Mouse (Mus musculus): Measurements from ENCODE around the gene Tmcc3.
A peak's percentile ranks its signal among the peaks of the same experiment; 100 is the strongest.
"Not testable (repeated sequence)": the region's sequence is repeated elsewhere in the genome, so short reads cannot be mapped to it uniquely, and the experiment has no call there.

Gene Tmcc3

GRCm38 (mm10) chr10:94520306-94521106 is 208.8 kb downstream of the Tmcc3 start:
- DNase-seq, result no peak

DNA sequence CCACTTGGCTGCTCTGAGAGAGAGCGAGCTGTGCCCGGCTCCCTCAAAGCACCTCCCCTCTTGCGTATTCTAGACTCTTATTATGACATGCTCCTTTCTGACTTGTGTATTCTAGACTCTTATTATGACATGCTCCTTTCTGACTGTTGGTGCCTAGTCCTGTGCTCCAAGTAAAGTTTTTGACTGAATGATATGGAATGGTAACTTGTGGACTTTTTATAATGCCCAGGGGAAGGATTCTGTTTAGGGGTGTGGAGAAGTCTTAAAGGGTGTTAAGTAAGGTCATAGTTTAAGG is 209.3 kb downstream of the Tmcc3 start:
- no peak for DNase-seq

- no peak for DNase-seq
These were observed 210.0 kb downstream of the Tmcc3 start for GRCm38 (mm10) chr10:94521776-94522175.

DNA sequence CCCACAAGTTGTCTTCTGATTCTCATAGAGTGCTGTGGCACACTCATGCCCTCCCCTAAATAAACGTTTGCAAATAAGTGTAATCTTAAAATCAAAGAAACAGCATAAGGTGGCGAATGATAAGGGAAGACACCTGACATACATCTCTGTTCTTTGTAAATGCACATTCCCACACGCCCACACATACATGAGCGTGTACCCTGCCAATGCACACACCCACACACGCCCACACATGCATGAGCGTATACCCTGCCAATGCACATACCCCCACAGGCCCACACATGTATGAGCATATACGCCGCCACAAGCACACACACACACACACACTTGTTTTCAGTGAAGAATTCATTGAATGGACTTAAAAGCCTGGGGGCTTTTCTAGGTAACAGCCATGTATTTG is 211.5 kb downstream of the Tmcc3 start:
- DNase-seq, result no peak

- peak; percentile 45 to 50 for DNase-seq
These were observed 212.0 kb downstream of the Tmcc3 start for GRCm38 (mm10) chr10:94523711-94524156.

DNA sequence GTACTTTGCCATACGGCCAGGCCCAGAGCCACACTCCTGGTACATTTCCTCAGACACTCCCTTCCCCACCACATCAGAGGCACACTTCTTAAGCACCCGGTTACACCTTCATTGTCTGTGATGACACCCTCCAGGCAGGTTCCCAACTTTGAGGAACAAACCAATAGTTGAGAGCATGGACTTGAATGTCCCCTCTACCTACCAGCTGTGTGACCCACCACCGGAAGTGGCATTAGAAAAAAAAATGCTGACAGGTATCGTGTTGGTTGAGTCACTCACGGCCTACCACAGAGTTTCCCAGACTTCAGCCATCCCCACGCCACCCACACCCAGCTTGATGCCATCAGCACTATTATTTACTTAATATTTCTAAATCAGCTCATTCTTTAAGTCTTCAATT is 213.2 kb downstream of the Tmcc3 start:
- DNase-seq, result no peak

DNA sequence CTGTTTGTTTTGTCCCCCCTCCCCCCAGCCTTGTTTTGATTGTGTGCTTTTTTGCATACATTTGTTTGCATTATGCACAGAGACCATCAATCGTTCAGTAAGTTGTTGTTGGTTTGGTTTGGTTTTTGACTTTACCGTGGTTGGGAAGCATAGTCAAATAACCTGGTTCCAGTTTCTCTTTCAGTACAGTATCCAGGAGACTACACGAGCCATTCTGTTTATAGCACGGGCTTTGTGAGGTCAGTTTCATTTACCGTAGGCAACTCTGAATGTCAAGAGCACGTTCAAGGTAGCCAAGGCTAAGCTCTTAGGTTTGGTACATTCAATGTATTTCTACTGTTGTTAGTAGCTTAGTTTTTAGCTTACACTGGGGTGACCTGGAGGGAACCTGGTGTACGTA is 214.0 kb downstream of the Tmcc3 start:
- no peak for DNase-seq

GRCm38 (mm10) chr10:94526834-94527233 is 215.1 kb downstream of the Tmcc3 start:
- DNase-seq, result peak in 1 of 2 experiments; percentile 43

- no peak for DNase-seq
These were observed 215.5 kb downstream of the Tmcc3 start for GRCm38 (mm10) chr10:94527248-94527647.

GRCm38 (mm10) chr10:94530079-94530478 is 218.3 kb downstream of the Tmcc3 start:
- DNase-seq, result no peak

GRCm38 (mm10) chr10:94531482-94531881 is 219.7 kb downstream of the Tmcc3 start:
- no peak for DNase-seq

DNA sequence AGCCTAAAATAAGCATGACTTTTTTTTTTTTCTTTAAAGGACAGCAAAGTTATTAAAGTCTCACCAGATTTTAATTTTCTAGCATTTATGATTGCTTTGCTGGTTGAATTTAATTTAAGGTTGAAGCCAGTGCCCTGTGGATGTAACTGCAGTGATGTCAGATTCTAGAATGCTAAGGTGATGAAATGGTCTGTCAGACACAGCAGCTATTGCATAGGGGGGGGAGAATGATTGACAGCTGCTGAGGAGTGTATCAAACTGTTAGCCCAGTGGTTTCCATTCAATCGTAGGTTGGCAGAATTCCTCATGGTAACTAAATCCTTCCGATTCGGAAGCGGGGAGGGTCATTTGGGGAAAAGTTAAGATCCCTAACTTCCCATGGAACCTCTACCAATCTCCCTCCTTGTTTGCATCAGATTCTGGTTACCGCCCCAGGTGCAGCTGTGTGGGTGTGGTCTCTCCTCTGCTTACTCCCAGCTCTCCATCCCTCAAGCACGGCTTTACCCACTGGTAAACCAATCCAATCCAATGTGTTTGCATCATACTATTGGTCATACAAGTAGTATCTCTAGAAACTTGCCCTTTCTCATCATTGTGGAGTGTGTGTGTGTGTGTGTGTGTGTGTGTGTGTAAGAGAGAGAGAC is 221.5 kb downstream of the Tmcc3 start:
- no peak for DNase-seq

- not testable (repeated sequence) for DNase-seq
These were observed 226.9 kb downstream of the Tmcc3 start for GRCm38 (mm10) chr10:94538623-94539022.

GRCm38 (mm10) chr10:94540241-94540640 is 228.5 kb downstream of the Tmcc3 start:
- no peak for DNase-seq

- no peak for DNase-seq
These were observed 232.2 kb downstream of the Tmcc3 start for GRCm38 (mm10) chr10:94543956-94544355.

GRCm38 (mm10) chr10:94544803-94545202 is 233.1 kb downstream of the Tmcc3 start:
- no peak for DNase-seq

DNA sequence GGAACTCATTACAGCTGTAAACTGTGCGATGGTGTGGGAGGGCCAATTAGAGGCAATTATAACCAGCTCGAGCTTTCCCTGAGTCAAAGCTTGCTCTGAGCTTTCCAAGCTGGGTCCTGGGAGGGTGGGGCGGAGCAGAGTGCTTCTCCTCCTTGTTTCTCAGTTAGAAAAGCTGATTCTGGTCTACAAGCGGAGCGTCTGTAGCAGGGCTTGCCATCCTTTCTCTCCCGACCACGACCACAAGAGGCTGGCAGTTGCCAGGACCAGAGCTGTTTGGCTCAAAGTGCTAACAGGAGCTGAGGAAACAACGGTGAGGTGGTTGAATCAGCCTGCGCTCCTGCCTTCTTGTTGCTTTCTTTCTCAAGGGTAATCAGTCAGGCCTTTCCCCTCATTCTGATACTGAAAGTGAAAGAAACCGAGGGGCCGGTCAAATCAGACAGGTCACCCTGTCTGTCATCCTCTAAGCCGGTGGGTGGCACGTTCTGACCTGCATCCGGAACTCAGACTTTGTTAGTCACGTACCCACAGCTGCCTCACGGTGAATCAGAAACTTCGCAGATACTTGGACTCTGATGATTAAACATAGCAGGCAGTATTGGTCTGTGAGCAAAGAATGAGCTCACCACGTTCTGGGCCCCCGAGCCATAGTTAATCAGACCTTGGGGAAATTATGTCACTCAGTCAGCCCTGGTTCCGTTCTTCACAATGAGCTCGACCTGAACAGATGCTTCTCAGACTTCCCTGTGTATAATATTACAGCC is 233.7 kb downstream of the Tmcc3 start:
- no peak for DNase-seq

DNA sequence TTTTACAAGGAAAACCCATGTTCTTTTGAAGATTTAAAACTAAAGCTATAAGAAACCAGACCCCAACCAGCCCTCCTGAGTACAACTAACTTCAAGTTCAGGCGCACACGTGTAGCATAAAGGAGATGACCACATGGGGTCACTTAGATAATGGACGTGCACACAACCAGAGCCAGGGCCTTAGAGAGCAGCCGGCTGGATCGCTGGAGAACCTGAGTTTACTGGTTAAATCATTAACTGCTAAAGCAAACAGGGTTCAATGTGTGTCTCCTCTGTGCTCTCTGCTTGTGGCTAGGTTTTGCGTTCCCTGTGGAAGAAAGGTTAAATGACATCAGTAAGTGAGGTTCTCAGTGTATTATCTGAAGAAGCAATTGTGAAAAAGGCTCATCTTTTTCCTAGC is 234.9 kb downstream of the Tmcc3 start:
- no peak for DNase-seq

GRCm38 (mm10) chr10:94549511-94550232 is 237.9 kb downstream of the Tmcc3 start:
- no peak for DNase-seq

DNA sequence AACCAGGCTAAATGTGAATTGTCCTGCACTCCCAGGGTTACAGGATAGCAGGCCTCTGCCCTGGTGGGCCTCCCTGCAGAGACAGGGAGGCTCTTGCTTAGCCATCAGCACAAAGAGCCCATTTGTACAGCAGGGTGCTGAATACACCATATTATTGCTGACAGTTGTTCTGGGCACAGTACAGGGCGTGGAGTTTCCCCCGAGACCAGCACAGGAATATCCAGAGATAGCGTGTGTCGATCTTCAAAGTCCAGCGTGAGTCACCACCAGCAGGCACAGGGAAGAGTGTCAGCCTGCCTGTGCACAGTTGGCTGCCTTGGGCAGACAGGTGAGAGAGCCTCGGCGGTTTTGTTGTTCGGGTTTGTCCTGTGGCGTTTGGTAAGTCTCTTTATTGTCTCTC is 238.9 kb downstream of the Tmcc3 start:
- no peak for DNase-seq

DNA sequence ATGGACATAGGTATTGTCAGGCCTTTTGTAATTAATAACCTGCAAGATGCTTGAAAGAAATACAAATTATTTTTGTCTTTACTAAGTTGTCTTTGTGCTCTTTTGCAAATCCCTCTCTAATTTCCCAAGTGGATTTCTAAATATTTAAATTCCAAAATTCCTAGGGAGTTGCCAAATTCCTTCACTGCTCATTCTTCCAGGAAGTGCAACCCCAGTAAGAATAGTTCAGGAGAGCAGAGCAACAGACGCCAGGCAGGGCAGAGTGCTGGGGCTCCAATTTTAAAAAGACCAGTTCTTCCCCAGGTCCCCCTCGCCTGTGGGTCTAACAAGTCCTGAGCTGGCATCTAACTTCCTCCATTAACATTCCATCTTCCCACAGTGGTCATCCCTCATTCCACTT is 239.3 kb downstream of the Tmcc3 start:
- no peak for DNase-seq

GRCm38 (mm10) chr10:94551511-94551910 is 239.8 kb downstream of the Tmcc3 start:
- no peak for DNase-seq

DNA sequence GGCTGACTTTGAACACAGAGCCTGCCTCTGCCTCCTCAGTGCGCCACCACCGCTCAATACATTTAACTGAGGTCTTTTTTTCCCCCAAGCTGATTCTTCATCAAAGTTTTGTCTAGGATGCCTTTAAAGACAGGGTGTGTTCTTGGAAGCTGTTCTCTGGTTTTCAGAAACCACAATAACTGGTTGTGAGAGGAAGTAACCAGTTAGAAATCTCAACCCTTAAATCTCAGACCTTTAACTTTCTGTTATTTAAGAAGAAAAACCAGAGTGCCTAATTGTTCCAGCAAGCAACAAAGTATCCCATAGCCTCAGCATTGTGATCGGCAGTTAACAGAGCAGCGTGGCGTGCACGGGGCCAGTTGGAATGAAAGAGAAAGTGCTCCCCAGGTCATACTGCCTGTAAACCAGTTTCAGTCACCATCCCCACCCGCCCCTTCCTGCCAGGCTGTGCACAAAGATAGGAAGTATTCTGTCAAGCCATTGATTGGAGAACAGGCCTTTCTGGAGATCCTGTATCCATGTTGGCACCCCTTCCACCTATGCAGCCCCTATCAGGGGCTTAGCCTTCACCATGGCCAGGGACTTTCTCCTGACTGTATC is 240.3 kb downstream of the Tmcc3 start:
- DNase-seq, result no peak
